Comparison of ENCODE assay signal across 21 mouse cellular contexts in the genomic region with DNA sequence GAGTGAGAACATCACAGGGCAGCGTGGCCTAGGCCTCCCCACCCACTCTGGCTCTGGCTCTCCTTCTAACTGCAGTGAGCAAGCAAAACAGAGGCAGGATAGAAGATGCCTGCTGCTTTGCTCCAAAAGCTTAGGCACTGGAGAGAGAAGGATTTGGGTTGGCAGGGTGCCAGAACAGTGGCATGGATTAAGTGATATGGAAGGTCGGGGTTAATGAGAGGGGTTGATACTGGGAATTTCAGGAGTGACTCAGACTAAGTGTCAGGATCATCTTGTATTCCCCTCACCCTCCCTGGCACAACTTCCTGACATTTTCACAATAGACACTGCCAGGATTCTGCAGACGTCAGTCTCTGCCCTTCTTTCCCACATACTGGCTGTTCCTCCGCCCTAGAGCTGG. TPM values are rescaled to one million over a fixed set of nuclear protein-coding genes. Genes with fewer than 3 reads are reported as not detected.
DNase-seq lines count a peak whose midpoint lies in the region; ATAC-seq and TF ChIP-seq lines count a peak whose summit lies in the region.
"Had no signal": no experiment of that assay in that cellular context is flagged by ENCODE, and none has a peak within 500 bp of the region (broad histone marks: within the 10 kb centered on the region; RNA-seq: fewer than 3 reads in every experiment).

No protein-coding gene starts in this region.

- H3K36me3 ChIP-seq in forebrain, embryonic 13.5 days (ENCODE audit: poor library complexity, severe bottlenecking), result no peaks in the 10 kb centered on the region
- H3K36me3 ChIP-seq in forebrain, embryonic 12.5 days (replicated peaks), result no peaks in the 10 kb centered on the region
- H3K36me3 ChIP-seq in hindbrain, embryonic 15.5 days, result no peaks in the 10 kb centered on the region
- no peaks in the 10 kb centered on the region for H3K36me3 ChIP-seq in hindbrain, embryonic 10.5 days
- no peaks in the 10 kb centered on the region for H3K36me3 ChIP-seq in hindbrain, postnatal 0 days (ENCODE audit: insufficient read depth, low read length)
- H3K36me3 ChIP-seq: embryonic facial prominence, embryonic 13.5 days had no signal

- no peak overlapping the region for H3K4me3 ChIP-seq in forebrain, embryonic 13.5 days
- no peak overlapping the region for H3K4me3 ChIP-seq in forebrain, embryonic 12.5 days (replicated peaks)
- no peak overlapping the region for H3K4me3 ChIP-seq in hindbrain, embryonic 15.5 days
- no peak overlapping the region for H3K4me3 ChIP-seq in hindbrain, embryonic 10.5 days
- H3K4me3 ChIP-seq in hindbrain, postnatal 0 days (ENCODE audit: low read length), result no peak overlapping the region
- H3K4me3 ChIP-seq: embryonic facial prominence, embryonic 13.5 days had no signal

- peaks cover 27% of the 10 kb centered on the region for H3K4me1 ChIP-seq in forebrain, embryonic 13.5 days
- H3K4me1 ChIP-seq in forebrain, embryonic 12.5 days, result peaks cover 15% of the 10 kb centered on the region
- peaks cover 23% of the 10 kb centered on the region for H3K4me1 ChIP-seq in hindbrain, embryonic 15.5 days (replicated peaks)
- H3K4me1 ChIP-seq in hindbrain, embryonic 10.5 days (replicated peaks), result peaks cover 12% of the 10 kb centered on the region
- peaks cover 11% of the 10 kb centered on the region for H3K4me1 ChIP-seq in hindbrain, postnatal 0 days (ENCODE audit: insufficient read depth, low read length)

- no peak for DNase-seq in hindbrain, embryonic 10.5 days (ENCODE audit: low spot score)
- peak; percentile 84 for DNase-seq in MN1 (ENCODE audit: low spot score)
- peak; percentile 50 for DNase-seq in hindbrain, postnatal 0 days (ENCODE audit: low spot score)
- DNase-seq in spleen, postnatal 14 days (ENCODE audit: low spot score in 2 of 2), result no peak
- DNase-seq: adrenal gland, postnatal 10 days; heart, postnatal 36 days; kidney, adult 11 months; kidney, postnatal 14 days; right cerebral cortex, adult 18-20 months; thymus, postnatal 25 days had no signal

- no peaks in the 10 kb centered on the region for H3K9me3 ChIP-seq in forebrain, embryonic 13.5 days (replicated peaks)
- H3K9me3 ChIP-seq in forebrain, embryonic 12.5 days, result no peaks in the 10 kb centered on the region
- no peaks in the 10 kb centered on the region for H3K9me3 ChIP-seq in hindbrain, embryonic 15.5 days
- no peaks in the 10 kb centered on the region for H3K9me3 ChIP-seq in hindbrain, embryonic 10.5 days
- H3K9me3 ChIP-seq in hindbrain, postnatal 0 days (ENCODE audit: low read length), result no peaks in the 10 kb centered on the region
- H3K9me3 ChIP-seq: embryonic facial prominence, embryonic 13.5 days had no signal

- H3K27me3 ChIP-seq in forebrain, embryonic 13.5 days, result peaks cover 55% of the 10 kb centered on the region
- H3K27me3 ChIP-seq in forebrain, embryonic 12.5 days, result peaks cover 67% of the 10 kb centered on the region
- H3K27me3 ChIP-seq in hindbrain, embryonic 15.5 days, result peaks cover 21% of the 10 kb centered on the region
- H3K27me3 ChIP-seq in hindbrain, embryonic 10.5 days (ENCODE audit: insufficient read depth, poor library complexity, severe bottlenecking), result peaks cover 60% of the 10 kb centered on the region
- no peaks in the 10 kb centered on the region for H3K27me3 ChIP-seq in hindbrain, postnatal 0 days (ENCODE audit: insufficient read depth, low read length)

- H3K27ac ChIP-seq in forebrain, embryonic 13.5 days, result no peak overlapping the region
- H3K27ac ChIP-seq in forebrain, embryonic 12.5 days, result no peak overlapping the region
- H3K27ac ChIP-seq in hindbrain, embryonic 15.5 days (replicated peaks), result 0 out of 2 replicates have a peak overlapping the region, but pooled peaks have one; percentile 30
- H3K27ac ChIP-seq in hindbrain, embryonic 10.5 days, result no peak overlapping the region
- peak overlapping the region; percentile 21; the same call in 1 of the 2 replicates for H3K27ac ChIP-seq in hindbrain, postnatal 0 days
- H3K27ac ChIP-seq: embryonic facial prominence, embryonic 13.5 days had no signal

- 17% methylated on average over 4 of the region's 4 CpGs for WGBS in forebrain, embryonic 13.5 days
- WGBS in forebrain, embryonic 12.5 days, result 21% methylated on average over 4 of the region's 4 CpGs
- WGBS in hindbrain, embryonic 15.5 days, result 24% methylated on average over 4 of the region's 4 CpGs
- 33% methylated on average over 4 of the region's 4 CpGs for WGBS in hindbrain, embryonic 10.5 days
- WGBS in hindbrain, postnatal 0 days, result 16% methylated on average over 4 of the region's 4 CpGs

- H3K4me2 ChIP-seq in forebrain, embryonic 13.5 days, result no peak overlapping the region
- no peak overlapping the region for H3K4me2 ChIP-seq in forebrain, embryonic 12.5 days
- no peak overlapping the region for H3K4me2 ChIP-seq in hindbrain, embryonic 15.5 days
- H3K4me2 ChIP-seq in hindbrain, postnatal 0 days (ENCODE audit: low read depth, low read length), result no peak overlapping the region
- H3K4me2 ChIP-seq: embryonic facial prominence, embryonic 13.5 days; liver, embryonic 11.5 days had no signal

- 0 out of 2 replicates have a peak, but pooled peaks have one; percentile 14 for ATAC-seq in forebrain, embryonic 13.5 days
- ATAC-seq in forebrain, embryonic 12.5 days (ENCODE audit: low FRiP score), result no peak
- no peak for ATAC-seq in hindbrain, embryonic 15.5 days (ENCODE audit: low FRiP score, low read depth)
- no peak for ATAC-seq in hindbrain, postnatal 0 days

- no peak for TF ChIP-seq CTCF in hindbrain, postnatal 0 days (IDR thresholded peaks at IDR 0.05; ENCODE audit: low read depth)

- H3K9ac ChIP-seq in forebrain, embryonic 13.5 days, result no peak overlapping the region
- no peak overlapping the region for H3K9ac ChIP-seq in forebrain, embryonic 12.5 days
- no peak overlapping the region for H3K9ac ChIP-seq in hindbrain, embryonic 15.5 days
- H3K9ac ChIP-seq in hindbrain, postnatal 0 days (replicated peaks; ENCODE audit: low read length), result no peak overlapping the region
- H3K9ac ChIP-seq: embryonic facial prominence, embryonic 13.5 days had no signal

RNA-seq across cellular contexts. Expression of a gene that starts 4.5 kb away (rescaled TPM):
- 241 and 243 TPM in 2 replicates for polyA plus RNA-seq in forebrain, embryonic 13.5 days (2015; fragmentation: Nextera tagmentation; extraction: Ambion mirVana)
- polyA plus RNA-seq in forebrain, embryonic 12.5 days (2016; fragmentation: Nextera tagmentation; extraction: Ambion mirVana), result 183 and 188 TPM in 2 replicates
- 266 and 268 TPM in 2 replicates for polyA plus RNA-seq in hindbrain, embryonic 15.5 days (2015; fragmentation: Nextera tagmentation; extraction: Ambion mirVana)
- polyA plus RNA-seq in hindbrain, embryonic 10.5 days (2016; fragmentation: Nextera tagmentation; extraction: Ambion mirVana), result 229 and 285 TPM in 2 replicates
- 70.9 and 97.6 TPM in 2 replicates for total RNA-seq in hindbrain, postnatal 0 days (2014; rRNA removed)
- 292 and 298 TPM in 2 replicates for polyA plus RNA-seq in hindbrain, postnatal 0 days (2015; fragmentation: Nextera tagmentation; extraction: Ambion mirVana)

RNA-seq across cellular contexts. Expression of a gene that starts 5.3 kb away (rescaled TPM):
- 0.63 and 0.83 TPM in 2 replicates for polyA plus RNA-seq in forebrain, embryonic 13.5 days (2015; fragmentation: Nextera tagmentation; extraction: Ambion mirVana)
- polyA plus RNA-seq in forebrain, embryonic 12.5 days (2016; fragmentation: Nextera tagmentation; extraction: Ambion mirVana), result 0.46 and 0.73 TPM in 2 replicates
- polyA plus RNA-seq in hindbrain, embryonic 15.5 days (2015; fragmentation: Nextera tagmentation; extraction: Ambion mirVana), result 8.9 TPM in 2 replicates
- polyA plus RNA-seq in hindbrain, embryonic 10.5 days (2016; fragmentation: Nextera tagmentation; extraction: Ambion mirVana), result 3.7 and 4.0 TPM in 2 replicates
- total RNA-seq in hindbrain, postnatal 0 days (2014; rRNA removed), result 29.0 and 30.6 TPM in 2 replicates
- polyA plus RNA-seq in hindbrain, postnatal 0 days (2015; fragmentation: Nextera tagmentation; extraction: Ambion mirVana), result 15.1 and 16.9 TPM in 2 replicates
- total RNA-seq: common myeloid progenitor, adult 5-6 weeks had no signal

RNA-seq across cellular contexts. Expression of a gene that starts 5.7 kb away (rescaled TPM):
- polyA plus RNA-seq in forebrain, embryonic 13.5 days (2015; fragmentation: Nextera tagmentation; extraction: Ambion mirVana), result 10.7 and 16.0 TPM in 2 replicates
- 11.3 and 13.3 TPM in 2 replicates for polyA plus RNA-seq in forebrain, embryonic 12.5 days (2016; fragmentation: Nextera tagmentation; extraction: Ambion mirVana)
- 20.9 and 22.1 TPM in 2 replicates for polyA plus RNA-seq in hindbrain, embryonic 15.5 days (2015; fragmentation: Nextera tagmentation; extraction: Ambion mirVana)
- polyA plus RNA-seq in hindbrain, embryonic 10.5 days (2016; fragmentation: Nextera tagmentation; extraction: Ambion mirVana), result 15.8 and 18.7 TPM in 2 replicates
- 22.6 and 24.8 TPM in 2 replicates for total RNA-seq in hindbrain, postnatal 0 days (2014; rRNA removed)
- 21.0 and 29.2 TPM in 2 replicates for polyA plus RNA-seq in hindbrain, postnatal 0 days (2015; fragmentation: Nextera tagmentation; extraction: Ambion mirVana)

RNA-seq across cellular contexts. Expression of a gene that starts 27.6 kb away (rescaled TPM):
- 127 and 130 TPM in 2 replicates for polyA plus RNA-seq in forebrain, embryonic 13.5 days (2015; fragmentation: Nextera tagmentation; extraction: Ambion mirVana)
- 129 and 160 TPM in 2 replicates for polyA plus RNA-seq in forebrain, embryonic 12.5 days (2016; fragmentation: Nextera tagmentation; extraction: Ambion mirVana)
- polyA plus RNA-seq in hindbrain, embryonic 15.5 days (2015; fragmentation: Nextera tagmentation; extraction: Ambion mirVana), result 262 and 274 TPM in 2 replicates
- 240 and 253 TPM in 2 replicates for polyA plus RNA-seq in hindbrain, embryonic 10.5 days (2016; fragmentation: Nextera tagmentation; extraction: Ambion mirVana)
- 35.2 and 40.9 TPM in 2 replicates for total RNA-seq in hindbrain, postnatal 0 days (2014; rRNA removed)
- polyA plus RNA-seq in hindbrain, postnatal 0 days (2015; fragmentation: Nextera tagmentation; extraction: Ambion mirVana), result 417 and 436 TPM in 2 replicates

RNA-seq across cellular contexts. Expression of a gene that starts 32.4 kb away (rescaled TPM):
- polyA plus RNA-seq in forebrain, embryonic 13.5 days (2015; fragmentation: Nextera tagmentation; extraction: Ambion mirVana), result not detected in 2 replicates
- polyA plus RNA-seq in forebrain, embryonic 12.5 days (2016; fragmentation: Nextera tagmentation; extraction: Ambion mirVana), result not detected in 2 replicates
- polyA plus RNA-seq in hindbrain, embryonic 15.5 days (2015; fragmentation: Nextera tagmentation; extraction: Ambion mirVana), result not detected in 2 replicates
- not detected in 2 replicates for polyA plus RNA-seq in hindbrain, embryonic 10.5 days (2016; fragmentation: Nextera tagmentation; extraction: Ambion mirVana)
- not detected in 2 replicates for total RNA-seq in hindbrain, postnatal 0 days (2014; rRNA removed)
- not detected in 2 replicates for polyA plus RNA-seq in hindbrain, postnatal 0 days (2015; fragmentation: Nextera tagmentation; extraction: Ambion mirVana)
- total RNA-seq: common myeloid progenitor, adult 5-6 weeks; heart, postnatal 36 days; layer of hippocampus, postnatal 10 days; left cerebral cortex, postnatal 25 days; megakaryocyte progenitor cell, adult 5-6 weeks; neutrophil, adult 5-6 weeks had no signal
- polyA plus RNA-seq: C2C12; embryonic facial prominence, embryonic 13.5 days; liver, embryonic 11.5 days had no signal

Comparison
In these comparisons a context has a peak if more than half of its experiments do, and no peak if none do; other contexts are left out.
1. H3K27ac ChIP-seq: peak in hindbrain, embryonic 15.5 days (single experiment) and hindbrain, postnatal 0 days (single experiment); none in forebrain, embryonic 13.5 days (single experiment), forebrain, embryonic 12.5 days (single experiment) and hindbrain, embryonic 10.5 days (single experiment).
2. DNase-seq: peak in MN1 (single experiment) and hindbrain, postnatal 0 days (single experiment); none in hindbrain, embryonic 10.5 days (single experiment) and spleen, postnatal 14 days (0 of 2).